Mouse (Mus musculus) liver, postnatal 0 days (tissue): ENCODE results near the gene Cipc.

Experiments used
- CTCF ChIP-seq: sonication (generic); IDR thresholded peaks from 2 replicates; pipeline ENCODE4 v1.5.1; 2016; ENCODE audit warnings: antibody characterized with exemption, low read depth
- EP300 ChIP-seq: IDR thresholded peaks from 2 replicates; pipeline ENCODE4 v1.6.1; 2016; ENCODE audit warnings: antibody characterized with exemption, low read depth, mild to moderate bottlenecking

DNA sequence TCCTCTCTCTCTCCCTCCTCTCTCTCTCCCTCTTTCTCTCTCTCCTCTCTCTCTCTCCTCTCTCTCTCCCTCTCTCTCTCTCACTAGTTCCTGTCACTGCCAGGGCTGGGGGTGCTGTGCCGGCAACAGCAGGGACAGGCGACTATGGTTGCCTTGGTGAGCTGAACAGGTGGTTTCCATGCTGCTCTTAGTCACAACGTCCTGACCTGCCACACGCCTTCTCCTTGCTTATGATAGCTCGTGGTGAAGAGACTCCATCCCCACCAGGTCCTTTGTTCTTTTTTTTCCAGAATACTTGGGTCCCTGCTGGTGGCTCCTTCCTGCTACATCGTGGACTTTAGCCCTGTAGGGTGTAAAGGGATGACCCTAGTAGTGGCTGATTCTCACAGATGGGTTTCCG, 55.4 kb downstream of the Cipc start:
- TF ChIP-seq CTCF = no peak
- TF ChIP-seq EP300 = no peak
